ENCODE assay signal across 16 mouse cellular contexts in genomic region chr1:62749716-62750115, GRCm38 (mm10). TPM values are rescaled to one million over a fixed set of nuclear protein-coding genes. Genes with fewer than 3 reads are reported as not detected.
DNase-seq lines count a peak whose midpoint lies in the region; ATAC-seq and TF ChIP-seq lines count a peak whose summit lies in the region.
"Had no signal": no experiment of that assay in that cellular context is flagged by ENCODE, and none has a peak within 500 bp of the region (broad histone marks: within the 10 kb centered on the region; RNA-seq: fewer than 3 reads in every experiment).

No protein-coding gene starts in this region.

- no peaks in the 10 kb centered on the region for H3K9me3 ChIP-seq in forebrain, postnatal 0 days (ENCODE audit: low read length)
- H3K9me3 ChIP-seq: embryonic facial prominence, embryonic 15.5 days; limb, embryonic 12.5 days; liver, embryonic 15.5 days had no signal

- H3K36me3 ChIP-seq in forebrain, postnatal 0 days (ENCODE audit: insufficient read depth), result peaks cover 5% of the 10 kb centered on the region; the same call in 1 of the 2 replicates
- H3K36me3 ChIP-seq: liver, embryonic 15.5 days had no signal

- H3K4me2 ChIP-seq in forebrain, postnatal 0 days (ENCODE audit: low read depth), result no peak overlapping the region
- H3K4me2 ChIP-seq: embryonic facial prominence, embryonic 15.5 days; limb, embryonic 12.5 days; liver, embryonic 15.5 days had no signal

- H3K4me3 ChIP-seq in forebrain, postnatal 0 days (ENCODE audit: low read depth, low read length), result no peak overlapping the region
- H3K4me3 ChIP-seq in cerebellum, adult 2 months (replicated peaks; ENCODE audit: insufficient read depth, low read depth, low read length), result no peak overlapping the region
- H3K4me3 ChIP-seq: embryonic facial prominence, embryonic 15.5 days; limb, embryonic 12.5 days; liver, embryonic 15.5 days had no signal

- intact Hi-C loops in left cerebral cortex, postnatal 10 days (cut with DNase I), result no loop called here
- intact Hi-C loops in gastrocnemius, postnatal 14 days (cut with DNase I; ENCODE audit: low total_unique reads), result no loop called here

- no peak overlapping the region for H3K9ac ChIP-seq in forebrain, postnatal 0 days
- H3K9ac ChIP-seq: embryonic facial prominence, embryonic 15.5 days; limb, embryonic 12.5 days; liver, embryonic 15.5 days had no signal

- H3K27ac ChIP-seq in forebrain, postnatal 0 days (ENCODE audit: low read depth, low read length), result peak overlapping the region; percentile 37; the same call in 1 of the 2 replicates
- H3K27ac ChIP-seq in cerebellum, adult 2 months (ENCODE audit: insufficient read depth, low read length), result no peak overlapping the region
- H3K27ac ChIP-seq: embryonic facial prominence, embryonic 15.5 days; limb, embryonic 12.5 days; liver, embryonic 15.5 days had no signal

- H3K4me1 ChIP-seq in forebrain, postnatal 0 days (ENCODE audit: insufficient read depth), result peaks cover 20% of the 10 kb centered on the region
- H3K4me1 ChIP-seq in cerebellum, adult 2 months (ENCODE audit: control insufficient read depth, insufficient read depth, low read length), result peaks cover 13% of the 10 kb centered on the region
- H3K4me1 ChIP-seq: liver, embryonic 15.5 days had no signal

- no peak for TF ChIP-seq CTCF in forebrain, postnatal 0 days (IDR thresholded peaks at IDR 0.05; ENCODE audit: low read depth)
- TF ChIP-seq CTCF in cerebellum, adult 2 months (IDR thresholded peaks at IDR 0.05; ENCODE audit: borderline replicate concordance, insufficient read depth, low read depth, low read length), result no peak

- peak; percentile 40; the same call in 1 of the 2 replicates for ATAC-seq in forebrain, postnatal 0 days

- WGBS in forebrain, postnatal 0 days, result 32% methylated on average over 14 of the region's 14 CpGs
- 70% methylated on average over 14 of the region's 14 CpGs for WGBS in cerebellum, adult 2 months

- no peak for TF ChIP-seq POLR2A in cerebellum, adult 2 months (IDR thresholded peaks at IDR 0.05; ENCODE audit: borderline replicate concordance, insufficient read depth, low read length)

- DNase-seq in layer of hippocampus, adult 11-12 months (ENCODE audit: low spot score), result peak; percentile 72
- DNase-seq in layer of hippocampus, adult 9-10 months (ENCODE audit: low spot score), result no peak
- DNase-seq in forebrain, postnatal 0 days, result peak; percentile 57
- peak; percentile 58 for DNase-seq in left cerebral cortex, postnatal 10 days (ENCODE audit: extremely low spot score in 1 of 2, low spot score in 2 of 2)
- peak; percentile 60 to 65 for DNase-seq in right cerebral cortex, postnatal 36 days (ENCODE audit: low spot score in 2 of 2)
- DNase-seq in cerebellum, adult 2 months, result no peak
- DNase-seq in gastrocnemius, postnatal 14 days, result no peak
- DNase-seq: adrenal gland, postnatal 36 days; cerebellum, adult 11-12 months; kidney, postnatal 36 days; midbrain, embryonic 14.5 days; thymus, adult 18-20 months had no signal

- H3K27me3 ChIP-seq in forebrain, postnatal 0 days (ENCODE audit: insufficient read depth, low read length), result no peaks in the 10 kb centered on the region
- no peaks in the 10 kb centered on the region for H3K27me3 ChIP-seq in cerebellum, adult 2 months (ENCODE audit: control insufficient read depth, insufficient read depth, low read length)
- H3K27me3 ChIP-seq: embryonic facial prominence, embryonic 15.5 days; limb, embryonic 12.5 days; liver, embryonic 15.5 days had no signal

RNA-seq across cellular contexts. Expression of gene Nrp2, which starts 46.6 kb away (rescaled TPM):
- total RNA-seq in forebrain, postnatal 0 days (2014; rRNA removed), result 63.2 and 120 TPM in 2 replicates
- polyA plus RNA-seq in forebrain, postnatal 0 days (2015; fragmentation: Nextera tagmentation; extraction: Ambion mirVana), result 16.1 and 31.6 TPM in 2 replicates
- total RNA-seq in left cerebral cortex, postnatal 10 days (2021), result 10 to 100 TPM; 37.1 to 39.5 TPM
- 8.5 and 9.1 TPM in 2 replicates for polyA plus RNA-seq in cerebellum, adult 2 months (2012; rRNA removed)
- 10 to 100 TPM; 13.3 to 14.2 TPM for total RNA-seq in gastrocnemius, postnatal 14 days (2021)
- total RNA-seq: MEL had no signal

Comparison
In these comparisons a context has a peak if more than half of its experiments do, and no peak if none do; other contexts are left out.
1. DNase-seq: peak in layer of hippocampus, adult 11-12 months (single experiment), forebrain, postnatal 0 days (single experiment), left cerebral cortex, postnatal 10 days (2 of 2) and right cerebral cortex, postnatal 36 days (2 of 2); none in layer of hippocampus, adult 9-10 months (single experiment), cerebellum, adult 2 months (0 of 2) and gastrocnemius, postnatal 14 days (single experiment).